Mouse (Mus musculus) cortical plate, adult 2 months (tissue): Measurements from ENCODE around the gene Azgp1.

ENCODE experiments used
- CTCF ChIP-seq: fragments of 200-500 bp; IDR thresholded peaks from 2 replicates; pipeline ENCODE4 v1.5.1; 2011; ENCODE audit warnings: mild to moderate bottlenecking, control low read depth, low read length; ENCODE audit not compliant: insufficient read depth; ENCODE audit errors: extremely low read depth
- POLR2A ChIP-seq: fragments of 200-500 bp; IDR thresholded peaks from 2 replicates; pipeline ENCODE4 v1.6.1; 2011; ENCODE audit warnings: mild to moderate bottlenecking, low read length, control low read depth; ENCODE audit not compliant: insufficient read depth; ENCODE audit errors: extremely low read depth

DNA sequence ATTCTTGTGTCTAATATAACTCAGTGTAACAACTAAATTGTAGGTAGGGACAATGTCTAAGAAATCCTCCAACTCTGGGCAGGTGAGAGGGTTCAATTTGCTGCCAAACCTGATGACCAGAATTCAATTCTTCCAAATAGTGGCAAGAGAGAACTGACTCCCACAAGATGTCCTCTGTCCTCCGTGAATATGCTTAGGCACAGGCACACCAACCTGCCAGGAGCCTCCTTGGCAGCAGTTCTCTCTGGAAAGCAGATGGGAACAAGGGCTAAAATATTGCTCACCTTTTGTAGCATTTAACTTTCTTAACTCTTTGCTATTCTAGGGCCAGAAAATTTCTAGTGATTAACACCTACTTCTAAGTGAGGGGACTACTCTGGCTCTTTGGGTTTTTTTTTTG lies 4.0 kb upstream of the Azgp1 start:
- TF ChIP-seq POLR2A, result no peak
- no peak for TF ChIP-seq CTCF
